Mouse (Mus musculus) kidney, adult 2 months (tissue): ENCODE results near the gene Zfp174.

Source experiments
- CTCF ChIP-seq: fragments of 200-500 bp; conservative IDR thresholded peaks from 2 replicates; pipeline ENCODE4 v1.5.1; 2011; ENCODE audit warnings: low read depth, mild to moderate bottlenecking, control low read depth, low read length, moderate library complexity, mixed read lengths; ENCODE audit not compliant: insufficient read depth, insufficient read length
- POLR2A ChIP-seq: fragments of 200-500 bp; IDR thresholded peaks from one replicate; pipeline ENCODE4 v1.6.1; 2011; ENCODE audit warnings: low read depth, low read length, control low read depth

DNA sequence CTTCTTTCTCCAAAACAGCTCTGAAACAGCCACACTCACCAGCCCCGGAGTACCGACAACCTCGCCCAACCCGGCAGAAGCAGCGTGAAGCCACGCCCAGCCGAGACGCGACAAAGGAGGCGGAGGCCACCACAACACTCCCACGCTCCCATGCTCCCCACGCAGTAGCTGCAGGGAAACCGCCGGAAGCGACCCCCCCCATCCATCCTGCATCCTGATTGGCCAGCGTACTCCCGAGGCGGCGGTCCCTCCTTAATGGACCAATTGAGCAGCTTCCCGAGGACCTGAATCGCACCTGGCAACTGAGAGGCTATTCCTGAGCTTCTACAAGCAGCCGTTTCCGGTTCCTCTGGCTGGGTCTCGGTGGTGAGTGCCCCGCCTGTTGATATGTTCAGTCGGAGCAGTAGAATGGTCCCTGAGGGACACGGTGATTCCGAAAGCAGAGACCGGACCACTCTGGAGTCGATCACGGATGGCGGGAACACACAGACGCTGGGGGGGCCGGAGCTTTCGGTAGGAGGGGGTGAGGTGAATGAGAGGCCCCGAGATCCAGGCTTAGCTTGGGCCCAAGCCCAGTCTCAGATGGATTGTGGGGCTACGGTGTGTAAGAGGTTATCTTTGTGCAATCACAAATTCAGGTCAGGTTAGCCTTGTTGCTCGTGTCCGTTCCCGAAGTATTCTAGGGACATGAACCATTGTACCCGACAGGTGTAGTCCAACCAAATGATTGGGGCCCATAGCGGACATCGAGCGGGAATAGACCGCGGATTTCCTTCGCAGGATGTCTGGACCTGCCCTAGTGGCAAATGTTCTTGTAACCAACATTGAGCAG is 25.4 kb downstream of the Zfp174 start, which contains the start of gene Naa60:
- TF ChIP-seq CTCF: no peak
- TF ChIP-seq POLR2A: no peak
